In genomic region chr15:11000421-11000820, GRCm38 (mm10) we compare ENCODE assay signal across 27 mouse cellular contexts. TPM values are rescaled to one million over a fixed set of nuclear protein-coding genes. Genes with fewer than 3 reads are reported as not detected.
A peak's percentile ranks its signal among the peaks of the same experiment; 100 is the strongest.
DNase-seq lines count a peak whose midpoint lies in the region; ATAC-seq and TF ChIP-seq lines count a peak whose summit lies in the region.
"Had no signal": no experiment of that assay in that cellular context is flagged by ENCODE, and none has a peak within 500 bp of the region (broad histone marks: within the 10 kb centered on the region; RNA-seq: fewer than 3 reads in every experiment).

TSS of gene Slc45a2 (plus strand) at chr15:11000721.

- no peaks in the 10 kb centered on the region for H3K4me1 ChIP-seq in hindbrain, embryonic 15.5 days (replicated peaks)
- no peaks in the 10 kb centered on the region for H3K4me1 ChIP-seq in hindbrain, embryonic 11.5 days (replicated peaks; ENCODE audit: control insufficient read depth, insufficient read depth, low read length)
- peaks cover 5% of the 10 kb centered on the region for H3K4me1 ChIP-seq in testis, adult 2 months (ENCODE audit: control insufficient read depth, insufficient read depth, low read length)
- H3K4me1 ChIP-seq: forebrain, embryonic 13.5 days; limb, embryonic 12.5 days; liver, embryonic 12.5 days had no signal

- WGBS in hindbrain, embryonic 15.5 days: 61% methylated on average over 7 of the region's 7 CpGs
- WGBS in hindbrain, embryonic 11.5 days: 57% methylated on average over 7 of the region's 7 CpGs

- no peaks in the 10 kb centered on the region for H3K27me3 ChIP-seq in hindbrain, embryonic 15.5 days
- no peaks in the 10 kb centered on the region for H3K27me3 ChIP-seq in hindbrain, embryonic 11.5 days (ENCODE audit: control insufficient read depth, insufficient read depth, low read length)
- H3K27me3 ChIP-seq in testis, adult 2 months (ENCODE audit: control insufficient read depth, insufficient read depth, low read length): no peaks in the 10 kb centered on the region
- H3K27me3 ChIP-seq: forebrain, embryonic 13.5 days; limb, embryonic 12.5 days; liver, embryonic 12.5 days had no signal

- no peak within 1 kb of the TSS for H3K27ac ChIP-seq in gastrocnemius, adult 2 months
- no peak within 1 kb of the TSS for H3K27ac ChIP-seq in hindbrain, embryonic 15.5 days (replicated peaks)
- H3K27ac ChIP-seq in hindbrain, embryonic 11.5 days (ENCODE audit: low read depth, low read length): no peak within 1 kb of the TSS
- H3K27ac ChIP-seq in layer of hippocampus, adult 2 months: no peak within 1 kb of the TSS
- H3K27ac ChIP-seq in testis, adult 2 months (ENCODE audit: control insufficient read depth, insufficient read depth, low read depth, low read length): no peak within 1 kb of the TSS
- H3K27ac ChIP-seq: forebrain, embryonic 13.5 days; hindbrain, embryonic 14.5 days; limb, embryonic 12.5 days; liver, embryonic 12.5 days; stomach, postnatal 0 days had no signal

- no peak within 1 kb of the TSS for H3K9ac ChIP-seq in hindbrain, embryonic 15.5 days
- H3K9ac ChIP-seq in hindbrain, embryonic 11.5 days (ENCODE audit: low read depth, low read length): no peak within 1 kb of the TSS
- H3K9ac ChIP-seq: forebrain, embryonic 13.5 days; hindbrain, embryonic 14.5 days; limb, embryonic 12.5 days; liver, embryonic 12.5 days had no signal

- H3K4me3 ChIP-seq in gastrocnemius, adult 2 months: peak within 1 kb of the TSS; percentile 23; the same call in 1 of the 2 replicates
- no peak within 1 kb of the TSS for H3K4me3 ChIP-seq in hindbrain, embryonic 15.5 days
- no peak within 1 kb of the TSS for H3K4me3 ChIP-seq in hindbrain, embryonic 11.5 days (ENCODE audit: low read depth, low read length)
- peak within 1 kb of the TSS; percentile 38 for H3K4me3 ChIP-seq in layer of hippocampus, adult 2 months
- peak within 1 kb of the TSS; percentile 1 for H3K4me3 ChIP-seq in testis, adult 2 months (ENCODE audit: control insufficient read depth, low read depth, low read length)
- H3K4me3 ChIP-seq: erythroblast, embryonic 14.5 days; forebrain, embryonic 13.5 days; limb, embryonic 12.5 days; liver, embryonic 12.5 days had no signal

- intact Hi-C loops in gastrocnemius, adult 2 months (cut with DNase I): no loop called here
- intact Hi-C loops in gastrocnemius, postnatal 36 days (cut with DNase I): no loop called here

- TF ChIP-seq POLR2A in testis, adult 2 months (IDR thresholded peaks at IDR 0.05; ENCODE audit: control insufficient read depth, low read depth, low read length): no peak

- no peak for TF ChIP-seq CTCF in gastrocnemius, adult 2 months (IDR thresholded peaks at IDR 0.05)
- no peak for TF ChIP-seq CTCF in layer of hippocampus, adult 2 months (conservative IDR thresholded peaks at IDR 0.05)
- no peak for TF ChIP-seq CTCF in testis, adult 2 months (IDR thresholded peaks at IDR 0.05; ENCODE audit: control insufficient read depth, insufficient read depth, insufficient replicate concordance, low read depth, low read length)

- ATAC-seq in hindbrain, embryonic 15.5 days (ENCODE audit: low FRiP score, low read depth): no peak
- no peak for ATAC-seq in hindbrain, embryonic 11.5 days (ENCODE audit: low FRiP score)
- ATAC-seq: intestine, postnatal 0 days; liver, embryonic 12.5 days; lung, postnatal 0 days had no signal

- H3K4me2 ChIP-seq in hindbrain, embryonic 15.5 days: peak within 1 kb of the TSS; percentile 21; the same call in 1 of the 2 replicates
- no peak within 1 kb of the TSS for H3K4me2 ChIP-seq in hindbrain, embryonic 11.5 days (replicated peaks; ENCODE audit: low read depth, low read length)
- H3K4me2 ChIP-seq: forebrain, embryonic 13.5 days; hindbrain, embryonic 14.5 days; limb, embryonic 12.5 days; liver, embryonic 12.5 days had no signal

- no peak for DNase-seq in gastrocnemius, adult 2 months
- DNase-seq in gastrocnemius, postnatal 36 days: no peak
- no peak for DNase-seq in hindbrain, embryonic 11.5 days (ENCODE audit: low spot score)
- no peak for DNase-seq in layer of hippocampus, adult 2 months (ENCODE audit: low spot score in 2 of 2)
- no peak for DNase-seq in layer of hippocampus, adult 11-12 months (ENCODE audit: low spot score)
- no peak for DNase-seq in testis, postnatal 14 days (ENCODE audit: low spot score)
- DNase-seq: cerebellum, adult 8-10 months; gastrocnemius, postnatal 10 days; thymus, postnatal 14 days had no signal

- no peaks in the 10 kb centered on the region for H3K36me3 ChIP-seq in hindbrain, embryonic 15.5 days
- no peaks in the 10 kb centered on the region for H3K36me3 ChIP-seq in hindbrain, embryonic 11.5 days (ENCODE audit: control insufficient read depth, insufficient read depth, low read length)
- H3K36me3 ChIP-seq in testis, adult 2 months (ENCODE audit: control insufficient read depth, insufficient read depth, low read length): no peaks in the 10 kb centered on the region
- H3K36me3 ChIP-seq: liver, embryonic 12.5 days had no signal

- no peaks in the 10 kb centered on the region for H3K9me3 ChIP-seq in hindbrain, embryonic 15.5 days
- H3K9me3 ChIP-seq in hindbrain, embryonic 11.5 days (ENCODE audit: control insufficient read depth, low read length): no peaks in the 10 kb centered on the region
- H3K9me3 ChIP-seq: forebrain, embryonic 13.5 days; G1E; limb, embryonic 12.5 days; liver, embryonic 12.5 days had no signal

RNA-seq across cellular contexts. Expression of gene Slc45a2, which starts in this region (rescaled TPM):
- not detected for total RNA-seq in gastrocnemius, adult 2 months (2021)
- total RNA-seq in gastrocnemius, postnatal 36 days (2021): under 1 TPM in 1 of 2 experiments, not detected in 1; 0.08 TPM
- polyA plus RNA-seq in hindbrain, embryonic 15.5 days (2015; fragmentation: Nextera tagmentation; extraction: Ambion mirVana): 0.08 and 0.14 TPM in 2 replicates
- polyA plus RNA-seq in hindbrain, embryonic 11.5 days (2014; fragmentation: Nextera tagmentation; extraction: Ambion mirVana): 0.31 and 0.36 TPM in 2 replicates
- not detected for total RNA-seq in layer of hippocampus, adult 2 months (2021)
- 0.07 and 0.28 TPM in 2 replicates for polyA plus RNA-seq in testis, adult 2 months (2012; rRNA removed)
- total RNA-seq: adrenal gland, postnatal 4 days; gastrocnemius, postnatal 10 days; heart, adult 8-10 months; layer of hippocampus, postnatal 25 days; left cerebral cortex, postnatal 10 days; megakaryocyte, adult 5-6 weeks had no signal
- polyA plus RNA-seq: erythroblast, embryonic 14.5 days; forebrain, embryonic 13.5 days; G1E; intestine, postnatal 0 days; large intestine, adult 2 months; lung, postnatal 0 days; midbrain, embryonic 16.5 days; stomach, postnatal 0 days had no signal

Comparison
In these comparisons a context has a peak if more than half of its experiments do, and no peak if none do; other contexts are left out.
1. H3K4me3 ChIP-seq: peak in gastrocnemius, adult 2 months (single experiment), layer of hippocampus, adult 2 months (single experiment) and testis, adult 2 months (single experiment); none in hindbrain, embryonic 15.5 days (single experiment) and hindbrain, embryonic 11.5 days (single experiment).